Mouse (Mus musculus) heart, adult 2 months (tissue): Measurements from ENCODE around the gene Nrtn.

Source experiments
- CTCF ChIP-seq: fragments of 200-600 bp; IDR thresholded peaks from 2 replicates; pipeline ENCODE4 v1.8.1; 2022; ENCODE audit warnings: antibody characterized with exemption, mild to moderate bottlenecking, moderate library complexity
- EP300 ChIP-seq: fragments of 200-500 bp; IDR thresholded peaks from 2 replicates; pipeline ENCODE4 v1.6.1; 2011; ENCODE audit warnings: low read depth, low read length, control low read depth; ENCODE audit not compliant: insufficient read depth
- POLR2A ChIP-seq: fragments of 200-500 bp; IDR thresholded peaks from 2 replicates; pipeline ENCODE4 v1.6.1; 2011; ENCODE audit warnings: mild to moderate bottlenecking, low read depth, low read length, control low read depth; ENCODE audit not compliant: insufficient read depth

- TF ChIP-seq CTCF (no peak), EP300 (no peak), POLR2A (no peak)
These were observed 31.6 kb upstream of the Nrtn start for GRCm38 (mm10) chr17:56788886-56789285.
